Mouse (Mus musculus): ENCODE results near the gene Mrm3. TPM values are rescaled to one million over a fixed set of nuclear protein-coding genes. Genes with fewer than 3 reads are reported as not detected.

Mrm3 gene
- 10.5 TPM for polyA plus RNA-seq (2017; shearing (Covaris generic))

DNA sequence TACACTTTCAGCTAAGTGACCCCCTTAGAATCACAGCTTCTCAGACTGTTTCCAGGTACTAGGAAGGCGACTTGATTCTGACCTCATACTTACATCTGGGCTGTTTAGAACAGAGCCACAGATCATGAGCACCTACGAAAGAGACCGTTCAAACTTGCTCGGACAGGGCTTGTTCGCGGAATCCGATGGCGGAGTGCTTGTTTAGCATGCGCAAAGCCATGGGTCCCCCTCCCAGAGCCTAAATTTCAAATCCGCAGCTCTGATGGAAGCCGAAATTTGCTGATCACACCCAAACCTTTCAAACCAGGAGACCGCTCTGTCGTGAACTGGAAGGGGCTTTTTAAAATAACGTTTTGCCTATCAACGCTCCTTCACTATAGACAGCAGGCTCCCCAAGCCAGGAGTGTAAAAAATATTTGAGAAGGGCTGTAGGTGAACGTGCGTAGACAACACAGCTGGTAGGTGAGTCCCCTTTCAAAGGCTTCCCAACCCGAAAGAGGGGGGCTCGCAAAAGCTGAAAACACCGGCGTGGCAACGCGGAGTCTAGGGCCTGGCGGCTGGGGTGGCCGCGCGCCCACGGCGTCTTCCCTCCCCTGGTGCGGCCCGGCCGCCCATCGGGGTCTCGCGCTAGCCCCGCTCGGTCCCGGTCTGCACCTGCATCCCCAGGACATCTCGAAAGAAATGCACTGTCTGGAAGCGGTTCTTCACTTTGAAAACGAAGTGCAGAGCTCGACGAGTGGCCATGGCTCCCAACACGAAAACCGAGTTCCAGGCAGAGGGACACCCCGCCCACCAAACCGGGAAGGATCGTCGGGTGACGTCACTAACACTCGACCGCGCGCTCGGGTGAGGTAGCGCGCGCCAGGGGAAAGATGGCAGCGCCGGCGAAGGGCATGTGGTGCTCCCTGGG, at the start of gene Mrm3, which contains the start of gene Glod4:
Mrm3 (plus strand) TSS at position 815 of the 910 bp plus-strand sequence.
Glod4 (minus strand) TSS at position 825 of the 910 bp plus-strand sequence.

GRCm38 (mm10) chr11:76217390-76217800, 26.1 kb upstream of the Mrm3 start, which contains the start of the genes Dbil5 and Gemin4:
Gene Dbil5, plus strand, starts transcription at chr11:76217608.
Gene Gemin4, minus strand, starts transcription at chr11:76217664.

Other genes starting within 250 kb of the Mrm3 start
- gene 1700016K19Rik, start 243.8 kb upstream of the Mrm3 start, polyA plus RNA-seq (2017; shearing (Covaris generic)), result 1.1 TPM
- gene Rflnb, start 215.9 kb upstream of the Mrm3 start, polyA plus RNA-seq (2017; shearing (Covaris generic)), result 82.0 TPM
- gene Vps53, start 64.1 kb upstream of the Mrm3 start, polyA plus RNA-seq (2017; shearing (Covaris generic)), result 37.5 TPM
- 2.3 TPM for gene Fam57a, start 64.0 kb upstream of the Mrm3 start, polyA plus RNA-seq (2017; shearing (Covaris generic))
- gene Dbil5, start 26.1 kb upstream of the Mrm3 start, polyA plus RNA-seq (2017; shearing (Covaris generic)), result not detected
- 2.1 TPM for gene Gemin4, start 26.1 kb upstream of the Mrm3 start, polyA plus RNA-seq (2017; shearing (Covaris generic))
- gene Glod4, start within 50 bp of the Mrm3 start, polyA plus RNA-seq (2017; shearing (Covaris generic)), result 48.4 TPM
- gene Nxn, start 155.4 kb downstream of the Mrm3 start, polyA plus RNA-seq (2017; shearing (Covaris generic)), result 4.4 TPM
- 22.2 TPM for gene Timm22, start 163.2 kb downstream of the Mrm3 start, polyA plus RNA-seq (2017; shearing (Covaris generic))